Mouse (Mus musculus): ENCODE measurements around the gene 1700122O11Rik. TPM values are rescaled to one million over a fixed set of nuclear protein-coding genes. Genes with fewer than 3 reads are reported as not detected.
A peak's percentile ranks its signal among the peaks of the same experiment; 100 is the strongest.

The 1700122O11Rik gene
- polyA plus RNA-seq, 1 experiment from 2014 or later: not detected

DNA sequence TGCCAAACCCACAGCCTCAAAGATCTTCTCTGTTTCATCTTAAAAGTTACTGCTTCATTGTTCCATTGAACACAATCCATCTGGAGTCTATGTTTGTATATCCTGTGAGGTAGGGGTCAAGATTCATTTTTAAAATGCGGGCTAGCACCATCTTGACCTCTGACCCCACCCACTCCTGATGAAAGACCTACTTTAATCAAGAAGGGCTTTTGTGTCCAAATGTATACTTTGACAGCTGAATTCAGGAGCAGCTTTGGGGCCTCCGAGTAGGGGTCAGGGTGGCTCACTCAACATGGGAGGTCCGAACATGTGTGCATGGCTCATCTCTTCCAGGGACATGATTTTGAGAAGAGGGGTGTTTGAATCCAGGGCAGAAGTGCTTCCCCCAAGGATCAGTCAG is 40.3 kb downstream of the 1700122O11Rik start:
- peaks cover 5% of the 10 kb centered on the region; the same call in 1 of the 2 replicates for H3K27me3 ChIP-seq (replicated peaks)
- no peak overlapping the region for H3K4me2 ChIP-seq
- H3K36me3 ChIP-seq (replicated peaks): no peaks in the 10 kb centered on the region
- H3K4me3 ChIP-seq: no peak overlapping the region
- H3K9ac ChIP-seq: no peak overlapping the region
- H3K4me1 ChIP-seq: peaks cover 13% of the 10 kb centered on the region
- H3K27ac ChIP-seq: no peak overlapping the region
- no peaks in the 10 kb centered on the region for H3K9me3 ChIP-seq
- no peak for ATAC-seq (replicated peaks)
- 36% methylated on average over 3 of the region's 3 CpGs for WGBS

GRCm38 (mm10) chr17:47990392-47991123 is 47.5 kb downstream of the 1700122O11Rik start:
- no peak for ATAC-seq (replicated peaks)
- Histone ChIP-seq H3K4me1 (peaks cover 12% of the 10 kb centered on the region), H3K4me2 (no peak overlapping the region), H3K9ac (no peak overlapping the region), H3K27ac (no peak overlapping the region), H3K9me3 (no peaks in the 10 kb centered on the region), H3K27me3 (replicated peaks) (no peaks in the 10 kb centered on the region), H3K4me3 (no peak overlapping the region), H3K36me3 (replicated peaks) (no peaks in the 10 kb centered on the region)
- 52% methylated on average over 10 of the region's 10 CpGs for WGBS

- H3K4me2 ChIP-seq: no peak overlapping the region
- no peak overlapping the region for H3K9ac ChIP-seq
- no peaks in the 10 kb centered on the region for H3K36me3 ChIP-seq (replicated peaks)
- H3K9me3 ChIP-seq: no peaks in the 10 kb centered on the region
- no peak overlapping the region for H3K4me3 ChIP-seq
- ATAC-seq (replicated peaks): peak; percentile 39; the same call in 1 of the 2 replicates
- H3K27ac ChIP-seq: no peak overlapping the region
- peaks cover 12% of the 10 kb centered on the region for H3K4me1 ChIP-seq
- 7% methylated on average over 8 of the region's 8 CpGs for WGBS
- no peaks in the 10 kb centered on the region for H3K27me3 ChIP-seq (replicated peaks)
These were observed 48.1 kb downstream of the 1700122O11Rik start for GRCm38 (mm10) chr17:47989951-47990378.

- no peak overlapping the region for H3K4me3 ChIP-seq
- H3K27ac ChIP-seq: no peak overlapping the region
- H3K27me3 ChIP-seq (replicated peaks): no peaks in the 10 kb centered on the region
- ATAC-seq (replicated peaks): 0 out of 2 replicates have a peak, but pooled peaks have one; percentile 14
- no peaks in the 10 kb centered on the region for H3K9me3 ChIP-seq
- WGBS: 58% methylated on average over 8 of the region's 8 CpGs
- H3K36me3 ChIP-seq (replicated peaks): no peaks in the 10 kb centered on the region
- H3K4me1 ChIP-seq: peaks cover 12% of the 10 kb centered on the region
- H3K9ac ChIP-seq: no peak overlapping the region
- no peak overlapping the region for H3K4me2 ChIP-seq
These were observed 49.3 kb downstream of the 1700122O11Rik start for GRCm38 (mm10) chr17:47988811-47989210.

- H3K4me1 ChIP-seq: peaks cover 12% of the 10 kb centered on the region
- no peaks in the 10 kb centered on the region for H3K9me3 ChIP-seq
- H3K4me2 ChIP-seq: no peak overlapping the region
- ATAC-seq (replicated peaks): no peak
- no peak overlapping the region for H3K4me3 ChIP-seq
- no peaks in the 10 kb centered on the region for H3K36me3 ChIP-seq (replicated peaks)
- H3K9ac ChIP-seq: no peak overlapping the region
- no peak overlapping the region for H3K27ac ChIP-seq
- WGBS: 92% methylated on average over 8 of the region's 8 CpGs
- no peaks in the 10 kb centered on the region for H3K27me3 ChIP-seq (replicated peaks)
These were observed 50.0 kb downstream of the 1700122O11Rik start for GRCm38 (mm10) chr17:47988074-47988473.

Other genes with a start within 250 kb of the 1700122O11Rik start
- 2.7 and 3.6 TPM in 2 replicates for gene Mdfi, start 203.6 kb downstream of the 1700122O11Rik start, polyA plus RNA-seq (2015; fragmentation: Nextera tagmentation; extraction: Ambion mirVana)
- gene Foxp4, start 113.6 kb downstream of the 1700122O11Rik start, polyA plus RNA-seq (2015; fragmentation: Nextera tagmentation; extraction: Ambion mirVana): 43.3 and 46.6 TPM in 2 replicates
- 0.22 TPM in 1 of 2 replicates, not detected in the other for gene 1700067P10Rik, start 51.0 kb upstream of the 1700122O11Rik start, polyA plus RNA-seq (2015; fragmentation: Nextera tagmentation; extraction: Ambion mirVana)
- gene 9830107B12Rik, start 108.0 kb upstream of the 1700122O11Rik start, polyA plus RNA-seq (2015; fragmentation: Nextera tagmentation; extraction: Ambion mirVana): not detected in 2 replicates
- not detected in 2 replicates for gene A530064D06Rik, start 129.0 kb upstream of the 1700122O11Rik start, polyA plus RNA-seq (2015; fragmentation: Nextera tagmentation; extraction: Ambion mirVana)
- gene Trem1, start 194.5 kb upstream of the 1700122O11Rik start, polyA plus RNA-seq (2015; fragmentation: Nextera tagmentation; extraction: Ambion mirVana): not detected in 2 replicates
- not detected in 2 replicates for gene Trem3, start 209.5 kb upstream of the 1700122O11Rik start, polyA plus RNA-seq (2015; fragmentation: Nextera tagmentation; extraction: Ambion mirVana)
- not detected in 2 replicates for gene Treml4, start 226.0 kb upstream of the 1700122O11Rik start, polyA plus RNA-seq (2015; fragmentation: Nextera tagmentation; extraction: Ambion mirVana)